Mouse (Mus musculus): ENCODE results near the gene Hck. TPM values are rescaled to one million over a fixed set of nuclear protein-coding genes. Genes with fewer than 3 reads are reported as not detected.

The Hck gene
- polyA plus RNA-seq, 1 experiment = 1.2 TPM

- TF ChIP-seq POLR2A (IDR thresholded peaks at IDR 0.05; ENCODE audit: borderline replicate concordance, insufficient read depth, low read length) = no peak
- TF ChIP-seq CTCF (IDR thresholded peaks at IDR 0.05; ENCODE audit: borderline replicate concordance, insufficient read depth, low read depth, low read length) = no peak
- H3K27ac ChIP-seq (ENCODE audit: insufficient read depth, low read length) = no peak overlapping the region
- H3K4me1 ChIP-seq (ENCODE audit: control insufficient read depth, insufficient read depth, low read length) = no peaks in the 10 kb centered on the region
- no peak overlapping the region for H3K4me3 ChIP-seq (replicated peaks; ENCODE audit: insufficient read depth, low read depth, low read length)
- WGBS = 67% methylated on average over 8 of the region's 8 CpGs
- no peak for DNase-seq
- H3K27me3 ChIP-seq (ENCODE audit: control insufficient read depth, insufficient read depth, low read length) = no peaks in the 10 kb centered on the region
These were observed 13.8 kb downstream of the Hck start for GRCm38 (mm10) chr2:153121821-153122615.

GRCm38 (mm10) chr2:153122701-153123100 lies 14.4 kb downstream of the Hck start:
- Histone ChIP-seq H3K4me1 (ENCODE audit: control insufficient read depth, insufficient read depth, low read length) (no peaks in the 10 kb centered on the region), H3K27me3 (ENCODE audit: control insufficient read depth, insufficient read depth, low read length) (no peaks in the 10 kb centered on the region), H3K4me3 (replicated peaks; ENCODE audit: insufficient read depth, low read depth, low read length) (no peak overlapping the region), H3K27ac (ENCODE audit: insufficient read depth, low read length) (no peak overlapping the region)
- no peak for TF ChIP-seq POLR2A (IDR thresholded peaks at IDR 0.05; ENCODE audit: borderline replicate concordance, insufficient read depth, low read length)
- TF ChIP-seq CTCF (IDR thresholded peaks at IDR 0.05; ENCODE audit: borderline replicate concordance, insufficient read depth, low read depth, low read length) = no peak
- DNase-seq = no peak
- 92% methylated on average over 7 of the region's 7 CpGs for WGBS

DNA sequence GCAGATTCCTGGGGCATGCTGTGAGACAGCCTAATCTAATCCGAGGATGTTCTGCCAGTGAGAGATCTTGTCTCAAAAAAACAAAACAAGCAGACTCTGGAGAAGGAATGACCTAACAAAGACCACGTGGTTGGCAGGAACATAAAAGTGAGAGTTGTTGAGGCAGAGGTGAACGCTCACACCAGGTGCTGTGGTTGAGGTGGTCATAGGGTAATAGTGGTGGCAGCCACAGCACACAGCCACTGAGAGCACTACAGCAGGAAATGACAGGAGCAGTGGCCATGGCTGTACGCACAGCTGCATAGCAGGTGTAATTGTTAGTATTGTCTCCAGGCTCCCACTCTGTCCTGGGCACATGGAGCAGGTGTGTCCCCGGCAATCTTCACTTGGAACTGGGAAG lies 17.6 kb downstream of the Hck start:
- no peak for TF ChIP-seq POLR2A (IDR thresholded peaks at IDR 0.05; ENCODE audit: borderline replicate concordance, insufficient read depth, low read length)
- no peak for TF ChIP-seq CTCF (IDR thresholded peaks at IDR 0.05; ENCODE audit: borderline replicate concordance, insufficient read depth, low read depth, low read length)
- Histone ChIP-seq H3K4me3 (replicated peaks; ENCODE audit: insufficient read depth, low read depth, low read length) (no peak overlapping the region), H3K27me3 (ENCODE audit: control insufficient read depth, insufficient read depth, low read length) (no peaks in the 10 kb centered on the region), H3K4me1 (ENCODE audit: control insufficient read depth, insufficient read depth, low read length) (no peaks in the 10 kb centered on the region), H3K27ac (ENCODE audit: insufficient read depth, low read length) (no peak overlapping the region)
- 58% methylated on average over 5 of the region's 5 CpGs for WGBS
- DNase-seq = no peak

DNA sequence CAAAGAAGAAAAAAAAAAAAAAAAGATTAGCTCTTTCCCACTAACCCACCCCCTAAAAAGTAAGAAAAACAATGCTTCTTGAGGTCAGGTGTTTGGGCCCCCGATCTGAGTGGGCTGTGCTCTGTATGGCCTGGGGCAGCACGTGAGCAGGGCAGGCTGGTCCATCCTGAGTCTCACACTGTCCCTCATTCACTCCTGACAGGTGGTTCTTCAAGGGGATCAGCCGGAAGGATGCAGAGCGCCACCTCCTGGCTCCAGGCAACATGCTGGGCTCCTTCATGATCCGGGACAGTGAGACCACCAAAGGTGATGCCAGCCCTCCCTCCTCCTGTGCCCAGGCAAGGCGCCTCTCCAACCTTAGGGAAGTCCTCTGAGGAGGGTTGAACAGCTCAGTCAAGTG lies 22.8 kb downstream of the Hck start:
- DNase-seq = no peak
- 16% methylated on average over 6 of the region's 6 CpGs for WGBS
- Histone ChIP-seq H3K27me3 (ENCODE audit: control insufficient read depth, insufficient read depth, low read length) (no peaks in the 10 kb centered on the region), H3K27ac (ENCODE audit: insufficient read depth, low read length) (no peak overlapping the region), H3K4me1 (ENCODE audit: control insufficient read depth, insufficient read depth, low read length) (no peaks in the 10 kb centered on the region), H3K4me3 (replicated peaks; ENCODE audit: insufficient read depth, low read depth, low read length) (no peak overlapping the region)
- TF ChIP-seq CTCF (IDR thresholded peaks at IDR 0.05; ENCODE audit: borderline replicate concordance, insufficient read depth, low read depth, low read length) = peak; percentile 26; the same call in 1 of the 2 replicates
- no peak for TF ChIP-seq POLR2A (IDR thresholded peaks at IDR 0.05; ENCODE audit: borderline replicate concordance, insufficient read depth, low read length)

- no peaks in the 10 kb centered on the region for H3K27me3 ChIP-seq (ENCODE audit: control insufficient read depth, insufficient read depth, low read length)
- WGBS = 26% methylated on average over 5 of the region's 5 CpGs
- H3K4me3 ChIP-seq (replicated peaks; ENCODE audit: insufficient read depth, low read depth, low read length) = no peak overlapping the region
- H3K27ac ChIP-seq (ENCODE audit: insufficient read depth, low read length) = no peak overlapping the region
- TF ChIP-seq POLR2A (IDR thresholded peaks at IDR 0.05; ENCODE audit: borderline replicate concordance, insufficient read depth, low read length) (no peak), CTCF (IDR thresholded peaks at IDR 0.05; ENCODE audit: borderline replicate concordance, insufficient read depth, low read depth, low read length) (no peak)
- no peak for DNase-seq
- H3K4me1 ChIP-seq (ENCODE audit: control insufficient read depth, insufficient read depth, low read length) = no peaks in the 10 kb centered on the region
These were observed 26.0 kb downstream of the Hck start for GRCm38 (mm10) chr2:153134237-153134636.

GRCm38 (mm10) chr2:153136211-153136610 lies 27.9 kb downstream of the Hck start:
- Histone ChIP-seq H3K4me1 (ENCODE audit: control insufficient read depth, insufficient read depth, low read length) (no peaks in the 10 kb centered on the region), H3K4me3 (replicated peaks; ENCODE audit: insufficient read depth, low read depth, low read length) (no peak overlapping the region), H3K27ac (ENCODE audit: insufficient read depth, low read length) (no peak overlapping the region), H3K27me3 (ENCODE audit: control insufficient read depth, insufficient read depth, low read length) (no peaks in the 10 kb centered on the region; the same call in 1 of the 2 replicates)
- 80% methylated on average over 4 of the region's 4 CpGs for WGBS
- TF ChIP-seq POLR2A (IDR thresholded peaks at IDR 0.05; ENCODE audit: borderline replicate concordance, insufficient read depth, low read length) (no peak), CTCF (IDR thresholded peaks at IDR 0.05; ENCODE audit: borderline replicate concordance, insufficient read depth, low read depth, low read length) (no peak)
- no peak for DNase-seq

DNA sequence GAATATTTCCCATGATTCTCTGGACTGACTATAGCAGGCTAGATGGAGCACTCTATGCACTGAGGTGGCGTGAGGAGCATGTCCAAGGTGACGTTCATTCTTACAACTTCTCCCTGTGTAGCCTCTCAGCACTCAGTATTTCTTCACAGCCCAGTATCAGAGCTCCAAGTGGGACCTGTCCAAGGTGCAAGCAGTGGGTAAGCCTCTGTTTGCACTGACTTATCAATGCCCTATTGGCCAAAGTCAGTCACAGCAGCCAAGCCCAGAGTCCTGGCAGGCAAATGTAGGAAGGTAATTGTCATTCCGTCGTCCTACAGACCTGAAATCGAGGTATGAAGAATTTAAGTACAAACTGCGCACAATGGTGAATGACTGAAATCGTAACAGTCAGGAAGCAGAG lies 30.9 kb downstream of the Hck start:
- no peak for TF ChIP-seq CTCF (IDR thresholded peaks at IDR 0.05; ENCODE audit: borderline replicate concordance, insufficient read depth, low read depth, low read length)
- TF ChIP-seq POLR2A (IDR thresholded peaks at IDR 0.05; ENCODE audit: borderline replicate concordance, insufficient read depth, low read length) = no peak
- H3K27ac ChIP-seq (ENCODE audit: insufficient read depth, low read length) = no peak overlapping the region
- H3K27me3 ChIP-seq (ENCODE audit: control insufficient read depth, insufficient read depth, low read length) = no peaks in the 10 kb centered on the region; the same call in 1 of the 2 replicates
- no peaks in the 10 kb centered on the region for H3K4me1 ChIP-seq (ENCODE audit: control insufficient read depth, insufficient read depth, low read length)
- no peak for DNase-seq
- WGBS = 92% methylated on average over 7 of the region's 7 CpGs
- H3K4me3 ChIP-seq (replicated peaks; ENCODE audit: insufficient read depth, low read depth, low read length) = no peak overlapping the region

DNA sequence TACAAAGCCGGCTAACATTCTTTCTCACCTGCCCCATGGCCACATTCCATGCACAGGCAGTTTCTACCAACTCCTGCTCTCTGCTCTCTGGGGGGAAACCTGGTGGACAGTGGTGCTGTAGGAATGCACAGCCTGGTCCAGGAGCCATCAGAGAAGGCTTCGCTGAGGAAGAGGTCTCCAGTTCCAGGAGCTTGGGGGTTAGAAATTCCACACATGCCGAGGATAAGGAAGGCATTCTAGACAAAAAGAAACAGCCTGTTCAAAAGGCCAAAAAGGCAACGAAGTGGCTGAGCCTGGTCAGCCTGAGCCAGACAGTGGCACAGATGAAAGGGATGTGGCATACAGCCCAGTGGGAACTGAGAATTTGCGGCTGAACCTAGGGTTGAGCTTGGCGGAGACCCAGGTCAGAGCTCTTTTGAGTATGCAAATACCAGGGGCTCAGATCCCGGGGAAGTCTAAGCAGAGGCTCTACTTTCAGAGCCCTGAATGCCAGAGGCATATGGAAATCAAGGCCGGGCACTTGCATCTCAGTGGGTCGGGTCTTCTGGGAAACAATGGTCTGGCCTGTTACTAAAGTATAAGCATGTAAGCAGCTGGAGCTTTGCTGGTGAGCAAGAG lies 31.8 kb downstream of the Hck start:
- no peaks in the 10 kb centered on the region; the same call in 1 of the 2 replicates for H3K27me3 ChIP-seq (ENCODE audit: control insufficient read depth, insufficient read depth, low read length)
- H3K27ac ChIP-seq (ENCODE audit: insufficient read depth, low read length) = no peak overlapping the region
- TF ChIP-seq POLR2A (IDR thresholded peaks at IDR 0.05; ENCODE audit: borderline replicate concordance, insufficient read depth, low read length) = no peak
- H3K4me1 ChIP-seq (ENCODE audit: control insufficient read depth, insufficient read depth, low read length) = no peaks in the 10 kb centered on the region
- no peak for DNase-seq
- 31% methylated on average over 9 of the region's 9 CpGs for WGBS
- H3K4me3 ChIP-seq (replicated peaks; ENCODE audit: insufficient read depth, low read depth, low read length) = no peak overlapping the region
